Mouse (Mus musculus): ENCODE results near the gene Map7d1.

DNA sequence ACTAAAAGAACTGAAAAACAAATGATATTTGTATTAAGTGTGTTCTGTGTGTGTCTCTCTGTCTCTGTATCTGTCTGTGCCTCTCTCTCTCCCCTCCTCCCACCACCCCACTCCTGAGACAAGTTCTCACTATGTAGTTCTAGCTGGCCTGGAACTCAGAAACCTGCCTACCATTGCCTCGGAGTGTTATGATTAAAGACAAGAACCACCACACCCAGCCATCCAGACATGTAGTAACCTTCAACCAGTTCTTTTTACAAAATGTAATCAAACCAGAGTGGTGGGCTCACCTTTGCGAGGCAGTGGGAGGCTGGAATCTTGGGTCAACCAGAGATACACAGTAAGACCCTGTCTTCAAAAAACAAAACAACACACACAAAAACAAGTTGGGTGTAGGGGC lies 55.5 kb downstream of the Map7d1 start:
- TF ChIP-seq CTCF (conservative IDR thresholded peaks at IDR 0.05; ENCODE audit: low read length) (no peak), POU5F1 (IDR thresholded peaks at IDR 0.05; ENCODE audit: borderline replicate concordance, low read length) (no peak)

All from E14TG2a.4 (cell line).